Mouse (Mus musculus): ENCODE data around the gene Ldoc1. TPM values are rescaled to one million over a fixed set of nuclear protein-coding genes. Genes with fewer than 3 reads are reported as not detected.

Ldoc1 gene
- total RNA-seq (2021) = not detected
- long read RNA-seq, experiment 1 = 0 reads
- long read RNA-seq, experiment 2 = 0 reads

GRCm38 (mm10) chrX:61709302-61710033, at the start of gene Ldoc1:
Ldoc1 (plus strand) TSS chrX:61709497.
- intact Hi-C loops (cut with DNase I) = no loop called here
- DNase-seq = no peak

- DNase-seq = no peak
- intact Hi-C loops (cut with DNase I) = no loop called here
These were observed 834 bp downstream of the Ldoc1 start for GRCm38 (mm10) chrX:61710131-61710530.

GRCm38 (mm10) chrX:61722281-61723028, 13.2 kb downstream of the Ldoc1 start:
- DNase-seq = no peak
- intact Hi-C loops (cut with DNase I) = no loop called here

DNA sequence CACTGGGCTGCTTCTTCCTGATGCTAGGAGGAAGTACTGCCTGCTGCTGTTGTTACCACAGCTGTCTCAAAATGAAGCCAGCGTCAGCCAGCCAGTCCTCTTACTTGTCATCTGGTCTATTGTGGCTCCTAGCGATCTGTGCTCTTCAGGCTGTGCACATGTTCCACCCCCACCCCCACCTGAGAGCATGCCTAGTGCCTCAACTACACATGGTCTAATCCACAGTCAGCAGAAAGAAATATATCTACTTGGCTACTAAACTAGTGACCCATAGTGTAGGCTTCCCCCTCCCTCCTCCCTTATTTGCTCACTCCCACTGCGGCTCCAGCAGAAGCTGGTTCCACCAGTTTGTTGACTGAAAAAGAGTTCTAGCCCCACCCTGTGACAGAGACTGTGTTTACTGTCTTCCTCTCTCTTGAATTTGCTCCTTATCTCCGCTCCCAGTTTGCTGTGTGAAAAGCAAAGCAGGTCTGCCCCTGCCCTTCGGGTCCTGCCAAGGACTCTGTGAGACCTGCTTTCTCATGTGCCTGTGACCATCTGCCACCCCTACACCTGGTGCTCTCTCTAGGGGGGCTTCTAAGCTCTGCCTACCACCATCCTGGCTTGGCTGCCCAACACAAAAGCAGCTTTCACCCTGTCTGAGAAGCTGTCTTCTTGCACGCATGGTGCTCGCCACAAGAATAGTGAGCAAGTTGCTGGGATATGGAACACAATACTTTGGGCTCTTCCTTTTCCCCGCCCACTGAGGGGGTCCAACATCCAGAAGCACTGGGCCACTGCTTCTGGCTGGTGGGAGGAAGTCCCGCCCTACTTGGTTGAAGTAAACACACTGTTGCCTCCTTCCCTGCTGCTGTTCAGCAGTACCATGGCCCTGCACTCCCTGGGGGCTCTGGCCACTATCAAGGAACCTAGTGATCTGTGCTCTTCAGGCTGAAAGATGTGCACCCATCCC, 14.0 kb downstream of the Ldoc1 start:
- intact Hi-C loops (cut with DNase I) = no loop called here
- no peak for DNase-seq

GRCm38 (mm10) chrX:61727516-61728310, 18.4 kb downstream of the Ldoc1 start:
- DNase-seq = no peak
- intact Hi-C loops (cut with DNase I) = no loop called here

All from gastrocnemius, postnatal 36 days (tissue).